Mouse (Mus musculus): ENCODE results near the gene Mtx1.

- TF ChIP-seq CTCF (IDR thresholded peaks at IDR 0.05; ENCODE audit: low read depth) (no peak), EP300 (IDR thresholded peaks at IDR 0.05; ENCODE audit: low read depth) (no peak)
Observed at GRCm38 (mm10) chr3:89206079-89206478, 20.8 kb downstream of the Mtx1 start.
